Mouse (Mus musculus) thymus, adult 2 months (tissue): ENCODE data around the gene Dsn1. TPM values are rescaled to one million over a fixed set of nuclear protein-coding genes. Genes with fewer than 3 reads are reported as not detected.

Experiments
- DNase-seq: peaks from one replicate; pipeline ENCODE4 v3.0.0; 2021
- H3K27ac ChIP-seq: fragments of 200-500 bp; 2 replicates; pipeline ENCODE4 v1.5.1; 2012; ENCODE audit warnings: low read length, control low read depth; ENCODE audit not compliant: control insufficient read depth, insufficient read depth
- H3K27me3 ChIP-seq: fragments of 200-500 bp; 2 replicates; pipeline ENCODE4 v1.6.1; 2012; ENCODE audit warnings: mild to moderate bottlenecking, low read length, moderate library complexity, mixed read lengths; ENCODE audit not compliant: control insufficient read depth, insufficient read depth
- H3K36me3 ChIP-seq: fragments of 200-500 bp; 2 replicates; pipeline ENCODE4 v1.6.1; 2012; ENCODE audit warnings: mild to moderate bottlenecking, low read length, moderate library complexity; ENCODE audit not compliant: control insufficient read depth, insufficient read depth
- H3K4me1 ChIP-seq: fragments of 200-500 bp; replicated peaks from 2 replicates; pipeline ENCODE4 v1.6.1; 2012; ENCODE audit warnings: low read length; ENCODE audit not compliant: control insufficient read depth, insufficient read depth
- H3K4me3 ChIP-seq: fragments of 200-500 bp; 2 replicates; pipeline ENCODE4 v1.5.1; 2012; ENCODE audit warnings: mild to moderate bottlenecking, low read length, control low read depth, moderate library complexity; ENCODE audit not compliant: control insufficient read depth, insufficient read depth
- CTCF ChIP-seq: fragments of 200-500 bp; IDR thresholded peaks from 2 replicates; pipeline ENCODE4 v1.5.1; 2012; ENCODE audit warnings: mild to moderate bottlenecking, control low read depth, low read length, moderate library complexity, borderline replicate concordance; ENCODE audit not compliant: control insufficient read depth, poor library complexity, insufficient read depth; ENCODE audit errors: extremely low read depth
- POLR2A ChIP-seq: fragments of 200-500 bp; IDR thresholded peaks from 2 replicates; pipeline ENCODE4 v1.6.1; 2012; ENCODE audit warnings: mild to moderate bottlenecking, low read length, control low read depth, moderate library complexity; ENCODE audit not compliant: control insufficient read depth, poor library complexity, insufficient read depth; ENCODE audit errors: extremely low read depth
- WGBS: fragments of 180-500 bp; shearing (Covaris S2); methylation state at CpG from one replicate; pipeline ENCODE4 v1.1.7; 2018; 5-methylcytosine and 5-hydroxymethylcytosine counted together
- polyA plus RNA-seq: library from polyadenylated mRNA; depleted of rRNA; stranded (reverse); fragments of >200 nt; gene quantifications from 2 replicates; pipeline ENCODE4 v1.2.3, GENCODE M21; 2012

Gene Dsn1
- polyA plus RNA-seq, 1 experiment: 11.9 TPM

DNA sequence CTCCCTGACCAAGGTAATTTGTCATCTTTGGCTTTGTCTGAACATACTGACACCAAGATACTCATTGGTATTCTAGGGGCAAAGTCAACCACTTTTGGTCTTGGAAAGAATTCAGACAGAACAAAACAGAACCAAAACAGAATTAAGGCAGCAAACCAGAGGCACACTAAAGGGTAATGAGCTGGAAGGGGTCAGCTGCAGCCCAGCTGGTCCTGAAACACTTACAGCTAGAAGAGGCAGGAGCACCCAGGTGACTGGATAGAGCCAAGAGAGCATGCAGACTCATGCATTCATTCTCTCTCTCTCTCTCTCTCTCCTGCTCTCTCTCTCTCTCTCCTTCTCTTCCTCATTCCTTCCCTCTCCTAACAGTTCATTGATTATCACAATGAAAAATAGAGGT is 30.2 kb downstream of the Dsn1 start:
- Histone ChIP-seq H3K4me1 (peaks cover 14% of the 10 kb centered on the region), H3K36me3 (no peaks in the 10 kb centered on the region), H3K4me3 (no peak overlapping the region), H3K27ac (no peak overlapping the region), H3K27me3 (no peaks in the 10 kb centered on the region)
- TF ChIP-seq CTCF (no peak), POLR2A (no peak)
- DNase-seq: no peak

DNA sequence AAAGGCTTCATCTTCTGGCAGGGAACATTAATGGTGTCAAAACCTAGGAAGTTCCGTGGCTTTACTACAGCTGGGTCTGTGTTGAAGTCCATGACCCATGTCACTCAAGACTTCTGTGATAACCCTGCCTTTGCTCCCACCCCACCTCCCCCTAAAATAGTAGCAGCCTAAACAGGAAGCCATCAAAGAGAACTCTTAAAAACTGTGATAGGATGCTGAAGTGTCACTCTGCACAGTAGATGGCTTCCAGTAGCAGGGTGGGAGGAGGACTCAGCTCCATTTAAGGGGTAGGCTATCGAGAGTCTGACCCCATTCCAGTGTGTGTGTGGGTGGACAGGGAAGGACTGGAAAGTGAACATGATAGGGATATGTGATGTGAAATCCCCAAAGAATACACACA is 32.0 kb downstream of the Dsn1 start:
- peak overlapping the region; percentile 54; the same call in 1 of the 2 replicates for H3K27ac ChIP-seq
- TF ChIP-seq CTCF: no peak
- no peak for TF ChIP-seq POLR2A
- no peaks in the 10 kb centered on the region for H3K27me3 ChIP-seq
- peak; percentile 33 for DNase-seq
- 5% methylated on average over 2 of the region's 2 CpGs for WGBS
- no peak overlapping the region for H3K4me3 ChIP-seq
- H3K4me1 ChIP-seq: peaks cover 23% of the 10 kb centered on the region
- no peaks in the 10 kb centered on the region for H3K36me3 ChIP-seq

DNA sequence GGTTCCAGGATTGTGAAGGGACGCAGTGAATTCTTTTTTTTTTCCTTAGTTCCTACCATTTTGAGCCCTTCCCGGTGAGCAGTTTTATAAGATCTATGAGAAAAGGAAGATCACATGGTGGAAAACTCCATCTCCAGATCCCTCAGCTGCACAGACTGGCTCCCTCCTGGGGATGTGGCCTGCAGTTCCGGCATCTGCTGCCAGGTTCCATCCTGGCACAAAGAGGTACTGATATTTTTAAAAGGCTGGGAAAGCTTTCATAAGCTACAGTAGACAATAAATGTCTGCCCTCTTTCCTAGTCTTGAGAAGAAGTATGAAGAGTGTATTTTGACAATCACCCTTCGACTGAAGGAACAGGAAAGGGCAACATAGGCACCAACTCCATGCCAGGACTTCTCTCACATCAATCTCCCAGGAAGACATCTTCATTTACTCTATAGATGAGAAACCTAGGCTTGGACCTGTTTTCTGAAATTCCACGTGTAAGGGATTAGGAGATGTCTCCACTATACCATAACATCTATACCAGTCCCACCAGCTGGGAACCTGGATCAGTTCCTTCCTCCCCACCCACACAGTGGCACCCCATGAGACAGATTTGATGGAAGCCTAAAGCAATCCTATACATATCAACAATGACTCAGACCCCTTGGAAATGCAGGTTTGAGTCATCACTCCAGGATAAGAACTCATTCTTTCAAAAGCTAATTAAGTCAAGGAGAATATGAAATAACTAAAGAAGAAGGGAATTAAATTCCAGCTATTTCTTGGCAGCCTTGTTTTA is 33.4 kb downstream of the Dsn1 start:
- no peak overlapping the region for H3K27ac ChIP-seq
- H3K4me1 ChIP-seq: peaks cover 30% of the 10 kb centered on the region
- H3K27me3 ChIP-seq: no peaks in the 10 kb centered on the region
- no peak for DNase-seq
- 93% methylated on average over 5 of the region's 5 CpGs for WGBS
- H3K4me3 ChIP-seq: no peak overlapping the region
- TF ChIP-seq CTCF (no peak), POLR2A (no peak)
- no peaks in the 10 kb centered on the region for H3K36me3 ChIP-seq

DNA sequence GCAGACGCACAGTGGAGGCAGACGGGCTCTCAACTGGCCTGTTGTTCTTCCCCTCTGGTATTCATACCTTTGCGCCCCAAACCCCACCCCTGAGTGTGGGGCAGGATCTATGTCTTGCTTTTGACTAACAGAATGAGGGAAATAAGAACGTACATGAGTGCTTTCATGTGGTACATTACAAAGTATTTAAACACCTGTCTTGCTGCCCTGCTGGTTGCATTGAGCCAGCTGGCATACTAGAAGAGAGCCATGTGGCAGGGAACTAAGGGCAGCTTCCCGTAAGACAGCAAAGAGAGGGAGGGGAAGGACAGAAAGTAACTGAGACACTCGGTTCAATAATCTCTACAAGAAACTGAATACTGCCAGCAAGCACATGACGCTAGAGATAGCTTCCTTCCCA is 36.7 kb downstream of the Dsn1 start:
- 6% methylated on average over 7 of the region's 7 CpGs for whole genome bisulfite sequencing
- peak overlapping the region; percentile 5; the same call in 1 of the 2 replicates for H3K4me3 ChIP-seq
- no peaks in the 10 kb centered on the region for H3K27me3 ChIP-seq
- no peak for TF ChIP-seq POLR2A
- TF ChIP-seq CTCF: no peak
- DNase-seq: peak; percentile 59
- peak overlapping the region; percentile 21 for H3K27ac ChIP-seq
- H3K4me1 ChIP-seq: peaks cover 41% of the 10 kb centered on the region
- no peaks in the 10 kb centered on the region for H3K36me3 ChIP-seq

DNA sequence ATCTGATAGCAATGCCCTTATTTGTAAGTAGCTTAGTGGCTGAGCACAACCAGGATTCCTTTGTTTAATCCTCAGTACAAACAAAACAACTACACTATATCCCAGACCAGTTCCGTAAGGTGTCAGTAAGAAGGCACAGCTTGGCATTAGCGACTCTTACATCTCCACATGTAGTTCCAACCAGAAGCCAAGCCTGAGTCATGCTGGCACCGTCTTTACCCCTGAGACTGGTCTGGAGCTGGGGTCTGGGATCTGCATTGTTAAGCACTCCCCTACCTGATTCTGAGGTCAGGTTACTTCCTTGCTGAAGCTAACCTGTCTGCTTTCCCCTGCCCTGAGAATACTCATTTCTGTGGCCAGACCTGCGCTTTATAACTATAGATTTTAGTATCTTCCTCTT is 38.5 kb downstream of the Dsn1 start:
- Histone ChIP-seq H3K27ac (peak overlapping the region; percentile 67; the same call in 1 of the 2 replicates), H3K36me3 (no peaks in the 10 kb centered on the region), H3K4me3 (no peak overlapping the region), H3K27me3 (no peaks in the 10 kb centered on the region), H3K4me1 (peaks cover 34% of the 10 kb centered on the region)
- DNase-seq: no peak
- WGBS: 93% methylated on average over 4 of the region's 4 CpGs
- TF ChIP-seq POLR2A (no peak), CTCF (no peak)

DNA sequence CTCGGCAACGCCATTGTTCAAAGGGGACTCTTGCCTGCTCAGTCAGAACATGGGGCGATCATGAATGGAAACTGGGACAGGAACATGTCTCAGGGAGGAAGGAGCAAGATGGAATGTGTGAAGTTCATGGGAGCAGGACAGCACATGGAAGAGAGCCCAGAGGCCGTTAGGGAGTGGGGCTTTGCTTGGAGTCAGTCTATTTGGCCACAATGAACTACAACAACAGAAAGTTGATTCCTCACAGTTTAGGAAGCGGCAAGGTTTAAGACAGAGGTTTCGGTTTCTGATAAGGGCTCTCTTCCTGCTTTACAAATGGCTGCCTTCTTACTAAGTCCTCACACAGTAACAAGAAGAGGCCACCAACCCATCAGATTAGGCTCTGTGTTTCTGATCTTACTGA is 39.6 kb downstream of the Dsn1 start:
- 90% methylated on average over 6 of the region's 6 CpGs for WGBS
- peak overlapping the region; percentile 24; the same call in 1 of the 2 replicates for H3K27ac ChIP-seq

More for the DNA sequence above, 39.6 kb downstream of the Dsn1 start:
- no peak for DNase-seq
- Histone ChIP-seq H3K4me3 (no peak overlapping the region), H3K27me3 (no peaks in the 10 kb centered on the region), H3K4me1 (peaks cover 31% of the 10 kb centered on the region), H3K36me3 (no peaks in the 10 kb centered on the region)
- TF ChIP-seq CTCF (no peak), POLR2A (no peak)
